8 mouse cellular contexts compared by ENCODE assay signal in genomic region chr4:154142211-154143040, GRCm38 (mm10). TPM values are rescaled to one million over a fixed set of nuclear protein-coding genes. Genes with fewer than 3 reads are reported as not detected.
DNase-seq lines count a peak whose midpoint lies in the region; ATAC-seq and TF ChIP-seq lines count a peak whose summit lies in the region.

Gene Wrap73, plus strand, starts transcription at chr4:154142372.

- no peak for TF ChIP-seq CTCF in lung, embryonic 14.5 days (IDR thresholded peaks at IDR 0.05; ENCODE audit: low read depth)
- TF ChIP-seq CTCF in olfactory bulb, adult 2 months (IDR thresholded peaks at IDR 0.05; ENCODE audit: insufficient read depth, low read depth, low read length): no peak
- 0 out of 2 replicates have a peak, but pooled peaks have one; percentile 28 for TF ChIP-seq CTCF in thymus, adult 2 months (IDR thresholded peaks at IDR 0.05; ENCODE audit: borderline replicate concordance, control insufficient read depth, extremely low read depth, insufficient read depth, low read length, poor library complexity)

- peak within 1 kb of the TSS; percentile 81 to 97 for H3K4me3 ChIP-seq in ES-E14 (ENCODE audit: insufficient read depth in 1 of 2, low read depth in 1 of 2, low read length in 2 of 2, poor library complexity in 1 of 2, severe bottlenecking in 1 of 2)
- peak within 1 kb of the TSS; percentile 76 for H3K4me3 ChIP-seq in forebrain, embryonic 14.5 days (ENCODE audit: low read depth, low read length)
- H3K4me3 ChIP-seq in lung, embryonic 14.5 days (ENCODE audit: low read depth, low read length): peak within 1 kb of the TSS; percentile 75
- peak within 1 kb of the TSS; percentile 98 for H3K4me3 ChIP-seq in olfactory bulb, adult 2 months (ENCODE audit: insufficient read depth, low read depth, low read length)
- peak within 1 kb of the TSS; percentile 99 for H3K4me3 ChIP-seq in thymus, adult 2 months (ENCODE audit: control insufficient read depth, insufficient read depth, low read length)

- H3K4me1 ChIP-seq in ES-E14 (ENCODE audit: control insufficient read depth in 2 of 2, insufficient read depth in 2 of 2, low read length in 2 of 2, poor library complexity in 1 of 2): peaks cover 0 to 2% of the 10 kb centered on the region in 2 experiments; a peak in 1 of 4 replicates
- peaks cover 12% of the 10 kb centered on the region for H3K4me1 ChIP-seq in forebrain, embryonic 14.5 days (ENCODE audit: control insufficient read depth, insufficient read depth, low read length)
- 0 out of 2 replicates have a peak, but pooled peaks cover 6% of the 10 kb centered on the region for H3K4me1 ChIP-seq in lung, embryonic 14.5 days (ENCODE audit: insufficient read depth)
- H3K4me1 ChIP-seq in olfactory bulb, adult 2 months (ENCODE audit: control insufficient read depth, insufficient read depth, low read length): peaks cover 23% of the 10 kb centered on the region
- H3K4me1 ChIP-seq in thymus, adult 2 months (replicated peaks; ENCODE audit: control insufficient read depth, insufficient read depth, low read length): peaks cover 16% of the 10 kb centered on the region

- H3K27me3 ChIP-seq in forebrain, embryonic 14.5 days (replicated peaks; ENCODE audit: control insufficient read depth, insufficient read depth, low read length): peaks cover 39% of the 10 kb centered on the region
- peaks cover 47% of the 10 kb centered on the region for H3K27me3 ChIP-seq in lung, embryonic 14.5 days (ENCODE audit: insufficient read depth, low read length)
- peaks cover 29% of the 10 kb centered on the region for H3K27me3 ChIP-seq in thymus, adult 2 months (ENCODE audit: control insufficient read depth, insufficient read depth, low read length)

- intact Hi-C loops in heart, postnatal 14 days (cut with DNase I): loop anchor here (2.0 kb wide), 1 partner anchor 14 kb away; no protein-coding TSS in a partner anchor

- no peaks in the 10 kb centered on the region for H3K9me3 ChIP-seq in ES-E14 (ENCODE audit: control insufficient read depth, insufficient read depth, low read depth, low read length)
- no peaks in the 10 kb centered on the region for H3K9me3 ChIP-seq in forebrain, embryonic 14.5 days (replicated peaks; ENCODE audit: control insufficient read depth, low read length)
- no peaks in the 10 kb centered on the region for H3K9me3 ChIP-seq in lung, embryonic 14.5 days (ENCODE audit: low read depth, low read length)

- H3K36me3 ChIP-seq in ES-E14 (ENCODE audit: control insufficient read depth, insufficient read depth, low read length, poor library complexity, severe bottlenecking): peaks cover 2% of the 10 kb centered on the region; the same call in 1 of the 2 replicates
- H3K36me3 ChIP-seq in forebrain, embryonic 14.5 days (ENCODE audit: control insufficient read depth, insufficient read depth, low read length): peaks cover 16% of the 10 kb centered on the region
- H3K36me3 ChIP-seq in lung, embryonic 14.5 days (ENCODE audit: insufficient read depth): peaks cover 17% of the 10 kb centered on the region; the same call in 1 of the 2 replicates
- H3K36me3 ChIP-seq in thymus, adult 2 months (ENCODE audit: control insufficient read depth, insufficient read depth, low read length): no peaks in the 10 kb centered on the region

- WGBS in forebrain, embryonic 14.5 days: 2% methylated on average over 49 of the region's 49 CpGs
- 2% methylated on average over 49 of the region's 49 CpGs for WGBS in lung, embryonic 14.5 days
- under 1% methylated on average over 49 of the region's 49 CpGs for WGBS in olfactory bulb, adult 2 months
- WGBS in thymus, adult 2 months: 1% methylated on average over 49 of the region's 49 CpGs

- H3K27ac ChIP-seq in ES-E14 (ENCODE audit: insufficient read depth, low read depth, low read length, poor library complexity, severe bottlenecking): no peak within 1 kb of the TSS
- peak within 1 kb of the TSS; percentile 58; the same call in 1 of the 2 replicates for H3K27ac ChIP-seq in forebrain, embryonic 14.5 days (ENCODE audit: low read depth, low read length)
- H3K27ac ChIP-seq in lung, embryonic 14.5 days (ENCODE audit: low read depth): peak within 1 kb of the TSS; percentile 74
- H3K27ac ChIP-seq in olfactory bulb, adult 2 months (ENCODE audit: insufficient read depth, low read depth, low read length): peak within 1 kb of the TSS; percentile 83
- H3K27ac ChIP-seq in thymus, adult 2 months (ENCODE audit: control insufficient read depth, insufficient read depth, low read length): no peak within 1 kb of the TSS

- H3K4me2 ChIP-seq in forebrain, embryonic 14.5 days (ENCODE audit: low read length): peak within 1 kb of the TSS; percentile 83
- H3K4me2 ChIP-seq in lung, embryonic 14.5 days: peak within 1 kb of the TSS; percentile 89

- peak; percentile 96 for ATAC-seq in forebrain, embryonic 14.5 days
- ATAC-seq in lung, embryonic 14.5 days (ENCODE audit: insufficient read depth): peak; percentile 95

- in situ Hi-C loops in ES-E14 (cut with MboI; ENCODE audit: low sequenced_read_pairs in 2 of 2, unreplicated experiment in 2 of 2): no loop called here

- TF ChIP-seq POLR2A in olfactory bulb, adult 2 months (IDR thresholded peaks at IDR 0.05; ENCODE audit: insufficient read depth, low read depth, low read length): peak; percentile 62
- TF ChIP-seq POLR2A in thymus, adult 2 months (IDR thresholded peaks at IDR 0.05; ENCODE audit: control insufficient read depth, extremely low read depth, insufficient read depth, low read length, poor library complexity): peak; percentile 71

- H3K9ac ChIP-seq in ES-E14 (ENCODE audit: insufficient read depth, low read depth, low read length, poor library complexity, severe bottlenecking): peak within 1 kb of the TSS; percentile 75
- H3K9ac ChIP-seq in forebrain, embryonic 14.5 days (ENCODE audit: low read length): peak within 1 kb of the TSS; percentile 79
- H3K9ac ChIP-seq in lung, embryonic 14.5 days: peak within 1 kb of the TSS; percentile 79

- DNase-seq in ES-E14 (ENCODE audit: low read depth, low spot score): peak; percentile 84
- DNase-seq in cerebellum, adult 11 months: peak; percentile 86
- peak; percentile 96 for DNase-seq in forebrain, embryonic 14.5 days (ENCODE audit: low spot score)
- DNase-seq in heart, postnatal 14 days: peak; percentile 89 to 91
- DNase-seq in layer of hippocampus, adult 11-12 months (ENCODE audit: low spot score): peak; percentile 88
- DNase-seq in lung, embryonic 14.5 days: peak; percentile 95
- peak; percentile 88 for DNase-seq in thymus, adult 2 months

TF ChIP-seq in ES-E14, 5 proteins besides CTCF, POLR2A, EP300 and RAD21:
- TF ChIP-seq CHD2 (IDR thresholded peaks at IDR 0.05; ENCODE audit: low read depth, low read length) (peak; percentile 66), MAFK (IDR thresholded peaks at IDR 0.05; ENCODE audit: insufficient read depth, low read depth, low read length) (no peak), HCFC1 (IDR thresholded peaks at IDR 0.05; ENCODE audit: borderline replicate concordance, insufficient read depth, low read length) (peak; percentile 88), ZNF384 (IDR thresholded peaks at IDR 0.05; ENCODE audit: low read depth, low read length) (no peak), ZC3H11A (IDR thresholded peaks at IDR 0.05; ENCODE audit: borderline replicate concordance, low read depth, low read length) (no peak)

RNA-seq across cellular contexts. Expression of gene Wrap73, which starts in this region (rescaled TPM):
- 24.9 and 29.0 TPM in 2 replicates for total RNA-seq in ES-E14 (2012; rRNA removed)
- 64.2 and 69.7 TPM in 2 replicates for polyA plus RNA-seq in forebrain, embryonic 14.5 days (2014; fragmentation: Nextera tagmentation; extraction: Ambion mirVana)
- total RNA-seq in heart, postnatal 14 days (2021): 10 to 100 TPM; 12.6 to 13.5 TPM
- polyA plus RNA-seq in lung, embryonic 14.5 days (2014; fragmentation: Nextera tagmentation; extraction: Ambion mirVana): 36.2 and 38.0 TPM in 2 replicates
- not detected in 2 replicates for polyA plus RNA-seq in olfactory bulb, adult 2 months (2012; ENCODE audit: insufficient read depth, insufficient read length, low replicate concordance, missing spikeins)
- polyA plus RNA-seq in thymus, adult 2 months (2012; rRNA removed): 64.7 and 69.3 TPM in 2 replicates

Comparison
In these comparisons a context has a peak if more than half of its experiments do, and no peak if none do; other contexts are left out.
1. RNA of gene Wrap73 (polyA plus RNA-seq): 64.2 to 69.7 TPM in forebrain, embryonic 14.5 days, 64.7 to 69.3 TPM in thymus, adult 2 months and 36.2 to 38.0 TPM in lung, embryonic 14.5 days; not detected in olfactory bulb, adult 2 months; every median in the first group is over 10 times any median in the second.
2. H3K27ac ChIP-seq: peak in forebrain, embryonic 14.5 days (single experiment), lung, embryonic 14.5 days (single experiment) and olfactory bulb, adult 2 months (single experiment); none in ES-E14 (single experiment) and thymus, adult 2 months (single experiment).
3. Peak in every context shown above with its lines, with median percentiles within 50 percentile points of each other: DNase-seq, H3K4me3 ChIP-seq and H3K9ac ChIP-seq.